Mouse (Mus musculus): ENCODE measurements around the gene F830045P16Rik. TPM values are rescaled to one million over a fixed set of nuclear protein-coding genes. Genes with fewer than 3 reads are reported as not detected.

Gene F830045P16Rik
- polyA plus RNA-seq, 1 experiment from 2014 or later = 0.05 TPM

GRCm38 (mm10) chr2:129539175-129539574 is 2.8 kb upstream of the F830045P16Rik start:
- no peak for TF ChIP-seq EP300 (optimal IDR thresholded peaks at IDR 0.05)
- no peak for TF ChIP-seq CTCF (IDR thresholded peaks at IDR 0.05; ENCODE audit: low read depth)
- H3K4me3 ChIP-seq (ENCODE audit: low read depth, low read length) = no peak overlapping the region
- no peaks in the 10 kb centered on the region for H3K27me3 ChIP-seq (ENCODE audit: control insufficient read depth, insufficient read depth, low read length)
- ATAC-seq (ENCODE audit: low FRiP score, low TSS enrichment) = no peak
- no peak for DNase-seq (ENCODE audit: low spot score)
- H3K4me2 ChIP-seq (replicated peaks; ENCODE audit: low read depth) = no peak overlapping the region
- no peak overlapping the region for H3K27ac ChIP-seq (replicated peaks)
- WGBS = 17% methylated on average over 4 of the region's 4 CpGs
- no peaks in the 10 kb centered on the region for H3K9me3 ChIP-seq (ENCODE audit: control insufficient read depth, low read length)
- H3K4me1 ChIP-seq (replicated peaks; ENCODE audit: control insufficient read depth, insufficient read depth) = no peaks in the 10 kb centered on the region
- no peak overlapping the region for H3K9ac ChIP-seq (ENCODE audit: low read length)
- no peaks in the 10 kb centered on the region for H3K36me3 ChIP-seq (ENCODE audit: control insufficient read depth, insufficient read depth, low read length)

GRCm38 (mm10) chr2:129537926-129538325 is 1.5 kb upstream of the F830045P16Rik start:
- Histone ChIP-seq H3K4me1 (replicated peaks; ENCODE audit: control insufficient read depth, insufficient read depth) (no peaks in the 10 kb centered on the region), H3K36me3 (ENCODE audit: control insufficient read depth, insufficient read depth, low read length) (no peaks in the 10 kb centered on the region), H3K9me3 (ENCODE audit: control insufficient read depth, low read length) (no peaks in the 10 kb centered on the region), H3K4me3 (ENCODE audit: low read depth, low read length) (no peak overlapping the region), H3K9ac (ENCODE audit: low read length) (no peak overlapping the region), H3K27me3 (ENCODE audit: control insufficient read depth, insufficient read depth, low read length) (no peaks in the 10 kb centered on the region), H3K4me2 (replicated peaks; ENCODE audit: low read depth) (no peak overlapping the region), H3K27ac (replicated peaks) (no peak overlapping the region)
- DNase-seq (ENCODE audit: low spot score) = no peak
- TF ChIP-seq CTCF (IDR thresholded peaks at IDR 0.05; ENCODE audit: low read depth) (peak; percentile 20; the same call in 1 of the 2 replicates), EP300 (optimal IDR thresholded peaks at IDR 0.05) (no peak)
- no peak for ATAC-seq (ENCODE audit: low FRiP score, low TSS enrichment)
- 59% methylated on average over 4 of the region's 4 CpGs for WGBS

GRCm38 (mm10) chr2:129537360-129537759 is 958 bp upstream of the F830045P16Rik start:
- Histone ChIP-seq H3K27ac (replicated peaks) (no peak overlapping the region), H3K4me3 (ENCODE audit: low read depth, low read length) (no peak overlapping the region), H3K9me3 (ENCODE audit: control insufficient read depth, low read length) (no peaks in the 10 kb centered on the region), H3K9ac (ENCODE audit: low read length) (no peak overlapping the region), H3K4me1 (replicated peaks; ENCODE audit: control insufficient read depth, insufficient read depth) (no peaks in the 10 kb centered on the region), H3K36me3 (ENCODE audit: control insufficient read depth, insufficient read depth, low read length) (no peaks in the 10 kb centered on the region), H3K4me2 (replicated peaks; ENCODE audit: low read depth) (no peak overlapping the region), H3K27me3 (ENCODE audit: control insufficient read depth, insufficient read depth, low read length) (no peaks in the 10 kb centered on the region)
- WGBS = 54% methylated on average over 7 of the region's 7 CpGs
- DNase-seq (ENCODE audit: low spot score) = no peak
- no peak for ATAC-seq (ENCODE audit: low FRiP score, low TSS enrichment)
- TF ChIP-seq EP300 (optimal IDR thresholded peaks at IDR 0.05) = no peak
- TF ChIP-seq CTCF (IDR thresholded peaks at IDR 0.05; ENCODE audit: low read depth) = no peak

GRCm38 (mm10) chr2:129536926-129537325 is 524 bp upstream of the F830045P16Rik start:
- TF ChIP-seq EP300 (optimal IDR thresholded peaks at IDR 0.05) (no peak), CTCF (IDR thresholded peaks at IDR 0.05; ENCODE audit: low read depth) (no peak)
- Histone ChIP-seq H3K9me3 (ENCODE audit: control insufficient read depth, low read length) (no peaks in the 10 kb centered on the region), H3K4me2 (replicated peaks; ENCODE audit: low read depth) (no peak overlapping the region), H3K27ac (replicated peaks) (no peak overlapping the region), H3K36me3 (ENCODE audit: control insufficient read depth, insufficient read depth, low read length) (no peaks in the 10 kb centered on the region), H3K4me1 (replicated peaks; ENCODE audit: control insufficient read depth, insufficient read depth) (no peaks in the 10 kb centered on the region), H3K4me3 (ENCODE audit: low read depth, low read length) (no peak overlapping the region), H3K27me3 (ENCODE audit: control insufficient read depth, insufficient read depth, low read length) (no peaks in the 10 kb centered on the region), H3K9ac (ENCODE audit: low read length) (no peak overlapping the region)
- ATAC-seq (ENCODE audit: low FRiP score, low TSS enrichment) (no peak), DNase-seq (ENCODE audit: low spot score) (no peak)
- 79% methylated on average over 1 of the region's 1 CpGs for WGBS

- Histone ChIP-seq H3K27me3 (ENCODE audit: control insufficient read depth, insufficient read depth, low read length) (no peaks in the 10 kb centered on the region), H3K9me3 (ENCODE audit: control insufficient read depth, low read length) (no peaks in the 10 kb centered on the region), H3K27ac (replicated peaks) (no peak overlapping the region), H3K9ac (ENCODE audit: low read length) (no peak overlapping the region), H3K36me3 (ENCODE audit: control insufficient read depth, insufficient read depth, low read length) (no peaks in the 10 kb centered on the region), H3K4me2 (replicated peaks; ENCODE audit: low read depth) (no peak overlapping the region), H3K4me3 (ENCODE audit: low read depth, low read length) (no peak overlapping the region), H3K4me1 (replicated peaks; ENCODE audit: control insufficient read depth, insufficient read depth) (no peaks in the 10 kb centered on the region)
- 57% methylated on average over 5 of the region's 5 CpGs for WGBS
- ATAC-seq (ENCODE audit: low FRiP score, low TSS enrichment) = no peak
- no peak for TF ChIP-seq EP300 (optimal IDR thresholded peaks at IDR 0.05)
- no peak for TF ChIP-seq CTCF (IDR thresholded peaks at IDR 0.05; ENCODE audit: low read depth)
- no peak for DNase-seq (ENCODE audit: low spot score)
Measured at GRCm38 (mm10) chr2:129534886-129535591, 1.4 kb downstream of the F830045P16Rik start.

- 55% methylated on average over 2 of the region's 2 CpGs for WGBS
- no peaks in the 10 kb centered on the region for H3K27me3 ChIP-seq (ENCODE audit: control insufficient read depth, insufficient read depth, low read length)
- TF ChIP-seq CTCF (IDR thresholded peaks at IDR 0.05; ENCODE audit: low read depth) (no peak), EP300 (optimal IDR thresholded peaks at IDR 0.05) (no peak)
- H3K27ac ChIP-seq (replicated peaks) = no peak overlapping the region
- 0 out of 2 replicates have a peak, but pooled peaks cover 4% of the 10 kb centered on the region for H3K4me1 ChIP-seq (replicated peaks; ENCODE audit: control insufficient read depth, insufficient read depth)
- no peak overlapping the region for H3K9ac ChIP-seq (ENCODE audit: low read length)
- H3K9me3 ChIP-seq (ENCODE audit: control insufficient read depth, low read length) = no peaks in the 10 kb centered on the region
- no peak for DNase-seq (ENCODE audit: low spot score)
- no peak for ATAC-seq (ENCODE audit: low FRiP score, low TSS enrichment)
- no peak overlapping the region for H3K4me2 ChIP-seq (replicated peaks; ENCODE audit: low read depth)
- H3K36me3 ChIP-seq (ENCODE audit: control insufficient read depth, insufficient read depth, low read length) = no peaks in the 10 kb centered on the region
- no peak overlapping the region for H3K4me3 ChIP-seq (ENCODE audit: low read depth, low read length)
Measured at GRCm38 (mm10) chr2:129531890-129532289, 4.5 kb downstream of the F830045P16Rik start.

Measured in stomach, postnatal 0 days (tissue).